Mouse (Mus musculus) colon, adult 2 months (tissue): ENCODE measurements around the gene Capg. TPM values are rescaled to one million over a fixed set of nuclear protein-coding genes. Genes with fewer than 3 reads are reported as not detected.

ENCODE experiments used
- polyA plus RNA-seq: library from polyadenylated mRNA; depleted of rRNA; stranded (reverse); fragments of >200 nt; gene quantifications from 2 replicates; pipeline ENCODE4 v1.2.3, GENCODE M21; 2012; rRNA removed

Capg gene
- polyA plus RNA-seq = 60.4 and 63.9 TPM in 2 replicates

GRCm38 (mm10) chr6:72544283-72544987, at the start of gene Capg:
Gene Capg (plus strand): TSS chr6:72544391.

GRCm38 (mm10) chr6:72521607-72522006, 22.6 kb upstream of the Capg start, which contains the start of gene Sh2d6:
Gene Sh2d6 (minus strand): TSS chr6:72521707.

GRCm38 (mm10) chr6:72597956-72598753, 54.0 kb downstream of the Capg start, which contains the start of the genes Elmod3 and Retsat:
Gene Elmod3 (minus strand): TSS chr6:72598413.
Gene Retsat (plus strand): TSS chr6:72598475.

Other genes with a start within 250 kb of the Capg start
- gene Sftpb, start 239.8 kb upstream of the Capg start, polyA plus RNA-seq = 0.29 and 0.33 TPM in 2 replicates
- 8.6 and 11.0 TPM in 2 replicates for gene Usp39, start 199.2 kb upstream of the Capg start, polyA plus RNA-seq
- gene 0610030E20Rik, start 197.1 kb upstream of the Capg start, polyA plus RNA-seq = 15.1 and 16.6 TPM in 2 replicates
- gene Tmem150a, start 188.9 kb upstream of the Capg start, polyA plus RNA-seq = 15.4 TPM in 2 replicates
- 63.2 and 74.9 TPM in 2 replicates for gene Rnf181, start 177.4 kb upstream of the Capg start, polyA plus RNA-seq
- 6.6 and 9.3 TPM in 2 replicates for gene Vamp5, start 163.9 kb upstream of the Capg start, polyA plus RNA-seq
- gene Vamp8, start 153.7 kb upstream of the Capg start, polyA plus RNA-seq = 144 and 190 TPM in 2 replicates
- gene Ggcx, start 130.1 kb upstream of the Capg start, polyA plus RNA-seq = 19.9 and 25.5 TPM in 2 replicates
- 129 and 136 TPM in 2 replicates for gene Mat2a, start 104.8 kb upstream of the Capg start, polyA plus RNA-seq
- 10.2 and 14.7 TPM in 2 replicates for gene Sh2d6, start 22.7 kb upstream of the Capg start, polyA plus RNA-seq
- gene Elmod3, start 54.0 kb downstream of the Capg start, polyA plus RNA-seq = 15.4 and 18.6 TPM in 2 replicates
- 55.1 and 57.3 TPM in 2 replicates for gene Retsat, start 54.1 kb downstream of the Capg start, polyA plus RNA-seq
- gene Tgoln1, start 72.6 kb downstream of the Capg start, polyA plus RNA-seq = 142 and 172 TPM in 2 replicates
- 60.9 and 71.3 TPM in 2 replicates for gene Tcf7l1, start 244.9 kb downstream of the Capg start, polyA plus RNA-seq